Mouse (Mus musculus) thymus, postnatal 10 days (tissue): Measurements from ENCODE around the gene Grtp1.

ENCODE experiments used
- DNase-seq, 2 experiments: peaks; one replicate each; pipeline ENCODE4 v3.0.0; 2021; ENCODE audit warnings: low spot score in 2 of 2

The Grtp1 gene

DNA sequence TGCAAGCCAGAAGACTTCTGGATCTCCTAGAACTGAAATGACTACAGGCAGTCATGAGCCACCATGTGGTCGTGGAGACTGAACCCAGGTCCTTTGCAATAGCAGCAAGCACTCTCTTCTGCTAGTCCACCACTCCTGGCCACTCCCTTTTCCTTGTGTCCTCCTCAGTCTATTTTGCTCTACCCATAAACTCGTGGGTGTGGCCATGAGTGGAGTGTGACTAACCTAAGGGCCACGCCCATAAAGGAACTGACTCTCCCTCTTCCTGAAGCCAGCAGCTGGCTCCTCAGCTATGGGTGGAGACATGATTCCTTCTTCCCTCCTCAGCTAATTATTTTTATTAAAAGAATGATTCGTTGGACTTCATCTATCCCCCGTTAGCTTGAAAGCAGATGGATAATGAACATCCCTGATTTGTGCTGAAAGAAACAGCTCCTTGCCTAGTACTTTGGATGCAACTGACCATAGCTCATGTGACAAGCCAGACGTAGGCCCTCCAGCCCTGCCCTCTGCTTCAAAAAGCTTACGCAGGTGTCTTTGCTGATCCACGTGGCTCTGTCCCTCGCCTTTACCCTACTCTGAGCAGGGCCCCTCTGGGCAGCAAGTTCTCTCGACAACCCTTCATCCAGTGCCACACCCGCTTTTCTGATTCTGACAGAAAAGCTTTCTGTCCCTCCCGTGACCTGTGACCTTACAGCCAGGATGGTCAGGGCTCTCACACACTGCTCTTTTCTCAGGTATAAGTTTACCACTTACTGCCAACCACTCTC is 4.1 kb upstream of the Grtp1 start:
- no peak for DNase-seq

DNA sequence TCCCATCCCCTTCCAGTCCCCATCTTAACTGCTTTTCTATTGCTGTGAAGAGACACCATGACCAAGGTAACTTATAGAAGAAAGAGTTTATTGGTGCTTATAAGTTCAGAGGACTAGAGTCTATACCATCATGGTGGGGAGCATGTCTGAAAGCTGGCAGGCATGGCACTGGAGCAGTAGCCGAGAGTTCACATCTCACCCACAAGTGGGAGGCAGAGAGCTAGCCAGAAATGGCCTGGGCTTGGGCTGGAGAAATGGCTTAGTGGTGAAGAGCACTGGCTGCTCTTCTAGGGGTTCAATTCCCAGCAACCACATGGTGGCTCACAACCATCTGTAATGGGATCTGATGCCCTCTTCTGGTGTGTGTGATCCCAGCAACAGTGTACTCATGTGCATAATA is 3.1 kb upstream of the Grtp1 start:
- peak in 1 of 2 experiments; percentile 18 for DNase-seq

DNA sequence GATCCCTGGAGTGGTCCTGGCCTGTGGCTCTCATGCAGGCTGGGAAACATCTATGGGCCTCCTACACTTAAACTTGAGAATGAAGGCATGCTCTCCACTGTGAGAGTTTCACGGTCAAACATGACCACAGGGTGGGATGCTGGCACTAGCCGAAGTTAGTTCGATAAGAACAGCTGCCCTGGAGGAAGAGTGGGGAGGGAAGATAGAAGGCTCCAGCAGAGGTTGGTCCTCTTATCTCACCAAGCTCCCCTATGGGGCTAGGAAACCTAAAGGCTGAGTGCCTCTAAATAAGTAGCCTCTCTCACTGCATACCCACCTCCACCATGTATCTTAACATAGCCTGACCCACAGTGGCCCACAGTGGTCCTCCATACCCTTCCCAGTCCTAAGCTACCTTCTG is 2.4 kb upstream of the Grtp1 start:
- no peak for DNase-seq

DNA sequence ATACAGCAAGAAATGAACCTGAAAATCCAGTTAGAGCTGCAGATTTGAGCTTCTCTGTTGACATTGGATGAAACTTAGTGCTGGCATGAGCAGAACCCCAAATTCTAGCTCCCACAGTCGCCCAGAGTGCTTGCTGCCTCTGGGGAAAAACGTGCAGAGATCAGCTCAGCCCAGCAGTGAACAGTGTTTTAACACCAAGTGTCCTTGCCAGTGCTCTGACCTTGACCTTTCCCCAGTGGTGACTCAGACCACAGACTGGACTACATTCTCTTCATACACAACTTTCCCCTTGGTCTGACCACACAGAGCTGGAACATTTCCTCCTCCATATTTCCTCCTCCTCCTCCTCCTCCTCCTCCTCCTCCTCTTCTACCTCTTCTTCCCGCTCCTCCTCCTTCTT is 1.6 kb upstream of the Grtp1 start:
- DNase-seq, result no peak

DNA sequence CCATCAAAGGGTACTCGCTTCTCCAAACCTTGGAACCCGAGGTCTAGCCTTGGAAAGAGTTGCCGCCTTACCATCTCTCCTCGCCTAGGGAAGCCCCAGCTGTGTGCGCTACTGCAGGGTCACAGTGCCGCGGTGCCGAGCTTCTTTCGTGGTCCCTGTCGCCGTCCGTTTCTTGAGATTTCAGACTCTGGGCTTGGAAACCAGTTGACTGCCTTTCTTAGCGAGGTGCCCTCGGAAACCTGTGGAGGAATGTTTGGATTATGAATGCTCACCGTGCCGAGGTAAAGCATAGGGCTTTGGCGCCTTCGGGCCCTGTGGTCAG is 554 bp upstream of the Grtp1 start:
- no peak for DNase-seq

DNA sequence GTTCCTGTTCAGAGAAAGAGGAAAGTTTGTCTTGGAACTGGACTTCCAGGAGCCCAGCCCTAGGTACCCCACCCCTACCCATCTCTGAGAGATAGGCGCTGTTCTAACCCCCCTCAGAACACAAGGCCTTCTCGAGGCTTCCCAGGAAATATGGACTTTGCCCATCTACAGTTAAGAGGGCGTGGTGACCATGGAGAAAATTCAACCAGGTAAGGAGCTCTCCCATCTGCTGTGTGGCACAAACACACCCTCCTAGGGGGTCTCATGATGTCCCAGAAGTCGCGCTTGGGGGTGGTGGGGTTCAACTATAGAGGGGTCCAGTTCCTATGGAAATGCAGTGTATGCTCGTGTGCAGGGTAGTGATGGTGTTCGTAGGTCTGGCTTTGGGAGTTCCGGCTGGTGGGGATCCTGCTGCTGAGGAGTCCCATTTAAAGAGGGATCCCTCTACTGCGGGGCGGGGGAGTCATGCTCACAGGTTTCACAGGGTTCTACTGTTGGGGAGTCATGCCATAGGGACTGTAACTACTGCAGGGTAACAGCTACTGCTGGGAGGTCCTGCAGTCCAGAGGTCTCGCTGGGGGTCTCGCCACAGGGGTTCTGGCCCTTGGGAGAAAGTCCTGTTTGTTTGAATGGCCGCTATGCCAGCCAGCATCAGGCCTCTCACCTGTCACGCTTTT is 897 bp downstream of the Grtp1 start:
- DNase-seq, result no peak

DNA sequence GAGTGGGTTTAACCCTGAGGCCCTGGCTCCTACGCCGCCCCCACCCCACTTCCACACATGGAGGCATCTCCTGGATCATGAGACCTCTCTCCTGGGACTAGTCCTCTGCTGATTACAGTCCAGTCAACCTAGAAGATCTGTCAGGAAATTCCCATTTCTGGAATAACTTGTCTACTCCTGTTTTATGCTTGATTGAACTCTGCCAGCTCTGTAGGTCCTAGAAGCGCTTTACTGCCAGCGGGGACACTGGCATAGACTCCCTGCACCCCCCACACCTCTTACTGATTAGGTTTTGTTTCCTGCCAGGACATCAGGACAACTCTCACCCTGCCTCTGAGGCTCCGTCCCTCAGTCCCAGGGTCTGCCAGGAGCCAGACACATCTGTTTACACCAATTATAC is 2.9 kb downstream of the Grtp1 start:
- no peak for DNase-seq

DNA sequence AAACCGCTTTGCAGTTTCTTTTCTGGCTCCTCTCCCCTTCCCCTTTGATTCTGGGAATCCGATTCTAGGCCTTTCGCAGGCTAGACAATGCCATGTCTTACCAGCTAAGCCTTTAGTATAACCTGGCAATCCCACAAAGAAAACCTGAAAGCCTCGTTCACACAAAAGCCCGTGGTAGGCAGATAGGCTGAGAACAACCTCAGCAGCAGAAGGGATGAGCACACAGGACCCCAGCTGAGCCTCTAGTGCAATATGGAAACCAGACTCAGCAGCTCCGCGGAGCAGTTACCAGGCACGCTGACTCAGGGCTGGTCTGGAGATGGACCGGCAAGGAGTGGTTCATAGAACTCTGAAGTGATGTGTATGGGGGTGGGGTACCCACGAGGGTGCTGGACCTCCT is 5.6 kb downstream of the Grtp1 start:
- DNase-seq, result no peak

DNA sequence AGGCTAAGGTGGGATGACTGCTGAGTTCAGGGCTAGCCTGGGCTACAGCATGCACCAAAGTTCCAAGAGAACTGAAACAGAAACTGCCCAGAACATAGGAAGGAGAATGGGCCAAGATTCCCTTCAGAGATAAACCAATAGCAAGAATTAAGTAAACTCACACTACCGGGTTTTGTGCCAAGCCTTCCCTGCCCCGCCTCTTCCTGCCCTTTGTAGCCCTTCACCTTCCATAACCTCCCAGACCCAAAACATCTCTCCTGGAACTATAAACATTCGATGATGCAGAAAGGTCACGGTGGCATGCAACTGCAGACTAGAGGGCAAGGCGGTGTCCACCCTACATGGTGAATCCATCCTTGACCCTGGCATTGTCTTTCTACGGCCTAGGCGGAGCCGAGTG is 10.2 kb downstream of the Grtp1 start:
- no peak for DNase-seq

DNA sequence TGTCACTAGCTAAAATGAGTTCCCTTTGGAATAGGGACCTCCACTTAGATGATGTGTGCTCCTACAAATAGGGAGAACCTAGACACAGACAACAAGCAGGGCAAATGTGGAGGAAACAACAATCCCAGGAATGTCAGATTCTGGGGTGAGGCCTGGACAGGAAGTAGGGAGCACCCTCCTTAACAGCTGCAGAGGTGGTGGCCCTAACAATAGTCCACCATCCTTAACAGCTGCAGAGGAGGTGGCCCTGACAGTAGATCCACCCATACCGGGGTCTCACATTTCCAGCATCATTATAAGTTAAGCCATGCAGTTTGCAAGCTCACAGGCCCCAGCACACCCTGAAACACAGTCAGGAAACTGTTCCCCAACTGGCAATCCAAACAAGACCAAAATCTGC is 11.6 kb downstream of the Grtp1 start:
- no peak for DNase-seq

DNA sequence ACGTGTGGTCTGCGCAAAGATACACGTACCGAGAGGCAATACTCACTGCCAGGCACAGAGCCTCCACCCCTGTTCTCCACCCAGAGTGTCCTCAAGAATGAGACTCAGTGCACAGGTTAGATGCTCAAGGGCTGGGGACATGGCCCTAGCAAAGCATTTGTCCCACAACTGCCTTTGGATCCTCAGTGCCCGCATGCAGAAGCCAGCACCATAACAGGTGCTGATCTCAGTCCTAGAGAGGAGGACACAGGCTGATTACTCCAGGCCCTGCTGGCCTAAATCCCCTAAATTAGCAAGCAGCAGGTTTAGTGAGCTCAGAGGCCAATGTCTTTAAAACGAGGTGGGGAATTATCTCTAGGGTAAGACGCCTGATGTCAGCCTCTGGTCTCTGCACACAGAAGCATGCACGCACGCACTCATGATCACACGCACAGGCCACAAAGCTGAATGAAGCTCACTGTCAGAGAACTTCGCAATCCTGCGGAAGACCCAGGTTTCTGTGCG is 12.3 kb downstream of the Grtp1 start:
- DNase-seq, result no peak

DNA sequence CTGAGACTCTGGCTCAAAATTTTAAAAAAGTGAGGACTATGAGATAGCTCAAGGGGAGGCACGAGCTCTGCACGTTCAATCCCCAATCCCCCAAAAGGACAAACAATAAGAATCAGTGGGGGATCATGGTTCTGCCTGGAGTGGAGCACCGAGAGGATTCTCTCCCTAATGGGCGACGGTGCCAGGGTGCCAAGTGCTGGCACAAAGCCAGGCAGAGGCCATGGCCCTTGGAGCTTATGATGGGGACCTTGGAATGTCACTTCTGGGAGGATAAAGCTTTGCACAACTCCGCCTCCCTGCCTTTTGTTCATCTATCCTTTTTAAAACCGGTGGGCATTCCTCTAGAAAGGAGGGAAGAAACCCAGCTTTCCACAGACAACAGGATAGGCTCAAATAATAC is 12.8 kb downstream of the Grtp1 start:
- no peak for DNase-seq

DNA sequence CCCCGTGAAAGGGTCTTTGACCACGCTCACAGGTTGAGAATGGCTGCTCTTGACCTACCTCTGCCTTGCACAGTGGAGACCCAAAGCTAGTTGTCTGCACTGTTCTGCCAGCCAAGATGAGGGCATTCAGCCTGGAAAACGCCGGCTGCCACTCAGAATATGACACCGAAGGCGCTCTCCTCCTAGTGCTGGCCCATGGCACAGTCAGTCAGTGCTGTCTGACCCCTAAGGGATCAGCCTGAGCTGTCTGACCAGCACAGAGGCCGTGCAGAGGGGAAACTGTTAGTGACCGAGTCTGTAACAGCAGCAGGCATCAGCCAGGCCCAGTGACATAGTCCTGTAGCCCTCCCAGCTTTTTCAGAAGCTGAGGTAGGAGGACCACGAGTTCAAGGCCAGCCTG is 13.2 kb downstream of the Grtp1 start:
- no peak for DNase-seq

DNA sequence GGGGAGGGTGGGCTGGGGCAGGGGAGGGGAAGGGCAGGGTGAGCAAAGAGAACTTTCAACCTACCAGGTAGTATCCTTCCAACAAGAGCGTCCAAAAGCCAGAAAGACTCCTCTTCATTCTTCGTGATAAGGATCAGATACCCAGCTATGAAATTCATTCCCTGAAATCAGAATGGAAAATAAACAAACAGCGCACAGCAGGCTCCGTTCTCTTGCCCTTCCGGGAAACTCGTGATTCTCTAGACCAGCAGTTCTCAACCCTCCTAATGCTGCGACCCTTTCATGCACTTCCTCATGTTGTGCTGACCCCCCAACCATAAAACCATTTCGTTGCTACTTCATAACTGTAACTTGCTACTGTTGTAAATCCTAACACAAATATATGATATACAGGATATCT is 13.6 kb downstream of the Grtp1 start:
- no peak for DNase-seq

DNA sequence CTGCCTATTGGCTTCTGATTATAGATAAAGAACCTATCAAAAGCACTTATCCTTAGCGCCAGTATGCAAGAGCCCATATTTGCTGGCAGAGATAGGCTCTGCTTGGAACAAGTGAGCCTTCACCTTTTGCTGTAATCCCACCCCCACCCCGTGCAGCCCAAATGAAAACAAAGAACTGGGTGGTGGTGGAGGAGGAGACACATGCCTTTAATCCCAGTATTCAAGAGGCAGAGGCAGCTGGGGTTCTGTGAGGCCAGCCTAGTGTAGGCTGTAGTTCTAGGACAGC is 18.8 kb downstream of the Grtp1 start:
- no peak for DNase-seq

DNA sequence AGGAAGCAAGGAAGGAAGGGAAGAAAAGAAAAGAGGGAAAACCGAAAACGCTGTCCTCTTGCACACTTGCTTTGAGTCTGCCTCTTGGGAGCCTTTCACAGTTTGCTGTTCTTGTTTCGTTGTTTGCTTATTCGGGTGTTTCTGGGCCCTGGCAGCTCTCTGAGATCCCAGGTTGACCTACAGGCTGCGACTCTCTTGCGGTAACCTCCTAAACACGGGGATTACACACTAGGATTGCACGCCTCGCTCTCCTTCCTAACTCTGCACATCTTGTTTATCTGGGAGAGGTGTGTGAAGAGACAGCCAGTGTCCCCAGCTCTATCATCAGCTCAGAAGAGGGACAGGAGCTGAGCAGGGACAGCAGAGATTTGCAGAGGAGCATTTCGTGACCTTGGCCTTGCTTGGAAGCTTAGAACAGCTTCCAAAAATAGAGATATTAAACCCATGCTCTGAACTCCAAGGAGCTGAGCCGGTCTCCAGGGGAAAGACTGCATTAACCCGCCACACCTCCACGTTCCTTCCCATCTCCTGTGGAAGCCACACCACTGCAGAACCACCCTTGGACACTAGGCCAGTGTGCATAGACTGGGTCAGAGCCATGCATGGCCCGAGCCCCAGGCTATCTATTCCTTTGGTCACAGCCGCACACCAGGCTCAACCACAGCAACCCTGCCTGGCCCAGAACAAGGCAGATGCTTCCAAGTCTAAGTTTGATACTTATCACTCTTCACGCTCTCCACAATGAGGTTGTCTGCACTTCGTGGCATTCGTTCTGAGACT is 19.3 kb downstream of the Grtp1 start:
- no peak for DNase-seq

DNA sequence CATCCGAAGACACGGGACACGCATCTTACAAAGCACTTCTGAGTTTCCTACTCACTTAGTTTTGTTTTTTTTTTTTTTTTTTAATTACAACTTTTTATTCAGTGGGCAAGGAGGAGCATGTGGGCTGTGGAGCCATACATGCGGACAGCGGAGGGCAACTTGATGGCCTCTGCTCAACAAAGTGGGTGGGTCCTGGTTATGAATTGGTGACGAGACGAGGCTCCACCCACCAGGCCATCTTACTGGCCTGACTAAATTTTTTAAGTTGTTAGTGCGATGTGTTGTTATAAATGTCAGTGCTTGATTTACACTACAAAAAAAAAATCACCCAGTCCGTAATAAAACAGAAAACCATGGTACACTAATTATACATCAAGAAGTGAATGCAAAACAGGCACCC is 20.0 kb downstream of the Grtp1 start:
- DNase-seq, result no peak

DNA sequence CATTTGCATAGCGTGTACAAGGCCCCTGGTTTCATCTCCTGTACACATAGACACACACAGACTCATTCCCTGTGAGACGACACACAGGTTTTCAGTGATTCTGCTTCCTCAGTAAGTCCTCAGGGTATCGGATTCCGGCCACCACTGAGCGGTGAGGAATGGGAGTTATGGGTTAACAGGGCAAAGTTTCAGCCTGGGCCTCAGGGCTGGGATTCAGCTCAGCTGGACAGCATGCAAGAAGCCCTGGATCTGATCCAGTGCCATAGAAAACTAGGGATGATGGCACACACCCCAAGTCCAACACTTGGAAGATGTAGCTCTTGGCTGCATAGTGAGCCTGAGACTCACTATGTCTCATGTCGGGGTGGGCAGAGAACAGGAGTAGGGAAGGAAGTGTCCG is 20.5 kb downstream of the Grtp1 start:
- DNase-seq, result no peak

DNA sequence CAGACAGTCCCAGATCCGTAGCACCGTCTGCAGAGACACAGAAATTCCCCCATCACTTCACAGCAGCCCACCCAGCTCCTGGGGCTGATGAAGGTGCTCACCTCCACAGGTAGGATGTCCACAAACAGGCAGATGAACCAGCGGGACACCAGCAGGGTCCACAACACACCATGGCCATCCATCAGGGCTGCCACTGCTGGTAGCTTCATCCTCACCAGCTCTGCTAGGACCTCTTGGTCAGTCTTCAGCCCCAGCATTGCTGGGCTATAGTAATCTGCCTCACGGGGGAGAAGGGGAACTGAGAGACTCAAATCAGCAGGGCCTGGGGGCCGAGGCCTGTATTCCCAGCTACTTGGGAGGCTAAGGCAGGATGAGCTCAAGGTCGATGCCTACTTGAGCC is 20.9 kb downstream of the Grtp1 start:
- no peak for DNase-seq

DNA sequence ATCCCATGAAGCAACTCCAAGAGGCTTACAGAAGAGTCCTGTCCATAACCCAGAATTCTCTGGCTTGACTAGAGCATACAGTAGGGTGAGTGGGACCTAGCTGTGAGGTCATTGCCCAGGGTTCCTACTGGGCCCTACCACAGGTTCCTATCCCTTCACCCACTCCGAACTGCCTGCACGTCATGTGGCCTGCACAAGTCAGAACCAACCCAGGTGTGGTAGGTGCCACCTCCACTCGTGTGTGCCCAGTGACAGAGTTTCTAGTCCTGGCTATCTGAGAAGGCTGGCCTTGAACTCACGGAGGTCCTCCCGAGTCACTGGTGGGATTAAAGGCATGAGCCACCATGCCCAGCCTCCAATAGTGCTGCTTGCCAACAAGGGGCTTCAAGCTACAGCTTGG is 22.3 kb downstream of the Grtp1 start:
- DNase-seq, result no peak

DNA sequence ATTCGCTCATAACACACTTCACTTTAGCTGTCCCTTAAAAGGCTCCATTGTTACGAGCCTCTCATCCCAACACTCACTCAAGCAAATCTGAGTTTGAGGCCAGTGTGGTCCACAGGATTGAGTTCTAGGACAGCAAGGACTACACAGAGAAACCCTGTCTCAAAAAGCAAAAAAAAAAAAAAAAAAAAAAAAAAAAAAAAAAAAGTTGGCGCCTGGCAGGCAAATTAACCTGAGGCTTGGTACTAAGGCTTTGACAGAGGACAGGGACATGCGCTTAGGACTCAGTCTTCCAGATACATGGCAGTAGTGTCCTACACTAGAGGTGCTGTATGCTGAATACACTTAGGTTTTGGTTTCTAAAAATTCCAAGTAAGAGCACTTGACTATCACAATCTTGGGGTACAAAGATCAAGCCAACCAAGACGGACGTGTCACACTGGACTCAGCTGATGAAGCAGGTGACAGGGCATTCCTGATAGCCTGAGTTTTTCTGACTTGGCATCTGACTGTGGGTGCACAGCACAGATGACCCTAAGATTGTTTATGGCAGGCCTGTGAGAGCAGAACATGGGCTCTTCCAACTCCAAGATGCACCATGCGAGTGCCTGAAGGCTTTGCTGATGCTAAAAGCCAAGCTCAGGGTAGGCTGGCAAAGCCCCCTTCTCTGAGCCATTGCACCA is 23.1 kb downstream of the Grtp1 start:
- DNase-seq, result no peak

DNA sequence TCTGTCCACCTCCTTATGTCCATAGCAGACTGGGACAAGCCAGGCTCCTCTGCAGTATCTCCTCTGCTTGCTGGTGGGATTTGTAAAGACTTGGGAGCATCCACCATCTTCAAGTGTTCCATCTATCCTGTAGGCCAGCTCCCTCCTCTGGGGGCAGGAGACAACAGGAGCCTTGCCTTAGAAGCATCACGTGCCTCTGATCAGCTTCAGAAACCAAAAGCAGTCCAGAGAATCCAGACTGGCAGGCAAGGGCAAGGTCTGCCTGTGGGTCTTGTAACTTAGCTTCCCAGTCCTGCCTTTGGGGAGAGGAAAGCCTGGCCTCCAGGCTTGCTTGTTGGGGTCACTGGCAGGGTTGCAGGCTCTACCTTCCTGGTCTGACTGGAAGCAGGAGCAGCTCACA is 24.8 kb downstream of the Grtp1 start:
- DNase-seq, result no peak

DNA sequence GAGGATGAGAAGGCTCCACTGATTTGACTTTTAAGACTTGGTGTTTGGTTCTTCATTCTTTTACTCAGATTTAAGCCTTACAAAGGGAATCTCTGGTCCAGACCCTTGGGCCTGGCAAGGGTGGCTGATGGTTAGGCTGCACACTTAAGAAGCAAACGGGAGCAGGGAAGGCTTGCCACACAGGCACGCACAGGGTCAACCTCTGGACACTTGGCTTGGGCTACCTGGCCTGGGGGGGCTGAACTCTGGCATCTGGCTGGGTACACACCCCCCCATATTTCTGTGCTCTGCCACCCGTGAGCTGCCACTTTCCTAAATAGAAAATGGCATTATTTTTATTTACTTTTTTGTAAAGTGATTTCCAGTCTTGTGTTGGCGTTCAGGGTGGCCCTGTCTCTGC is 25.6 kb downstream of the Grtp1 start:
- DNase-seq, result no peak
